ENCODE assay signal across 10 mouse cellular contexts in genomic region chr4:140610841-140611609, GRCm38 (mm10). TPM values are rescaled to one million over a fixed set of nuclear protein-coding genes. Genes with fewer than 3 reads are reported as not detected.
DNase-seq lines count a peak whose midpoint lies in the region; ATAC-seq and TF ChIP-seq lines count a peak whose summit lies in the region.
"Had no signal": no experiment of that assay in that cellular context is flagged by ENCODE, and none has a peak within 500 bp of the region (broad histone marks: within the 10 kb centered on the region; RNA-seq: fewer than 3 reads in every experiment).

No protein-coding gene starts in this region.

- H3K36me3 ChIP-seq in heart, embryonic 12.5 days = peaks cover 56% of the 10 kb centered on the region
- peaks cover 11% of the 10 kb centered on the region; the same call in 1 of the 2 replicates for H3K36me3 ChIP-seq in embryonic facial prominence, embryonic 15.5 days
- peaks cover 59% of the 10 kb centered on the region for H3K36me3 ChIP-seq in limb, embryonic 14.5 days (ENCODE audit: control insufficient read depth, insufficient read depth, low read length)
- H3K36me3 ChIP-seq: G1E had no signal

- ATAC-seq in heart, embryonic 12.5 days (ENCODE audit: insufficient number of reproducible peaks, low FRiP score) = peak; percentile 19; the same call in 1 of the 2 replicates
- no peak for ATAC-seq in embryonic facial prominence, embryonic 15.5 days (ENCODE audit: insufficient number of reproducible peaks, low FRiP score, low TSS enrichment, low read depth)
- peak; percentile 62; the same call in 1 of the 2 replicates for ATAC-seq in limb, embryonic 14.5 days (ENCODE audit: low FRiP score, low read depth)

- no peaks in the 10 kb centered on the region for H3K27me3 ChIP-seq in heart, embryonic 12.5 days (replicated peaks)
- H3K27me3 ChIP-seq in embryonic facial prominence, embryonic 15.5 days = no peaks in the 10 kb centered on the region
- no peaks in the 10 kb centered on the region for H3K27me3 ChIP-seq in limb, embryonic 14.5 days (ENCODE audit: control insufficient read depth, insufficient read depth, low read length)

- DNase-seq in heart, adult 9 months (ENCODE audit: low spot score in 2 of 2) = no peak
- peak; percentile 48 for DNase-seq in ES-CJ7 (ENCODE audit: low read depth, low spot score)
- DNase-seq in limb, embryonic 14.5 days (ENCODE audit: low spot score) = peak; percentile 71
- no peak for DNase-seq in urinary bladder, adult 2 months (ENCODE audit: low spot score)
- no peak for DNase-seq in Muller cell, postnatal 12 days (ENCODE audit: inconsistent ontology term)
- DNase-seq in right cerebral cortex, postnatal 10 days (ENCODE audit: low spot score in 2 of 2) = no peak
- DNase-seq: gastrocnemius, postnatal 14 days had no signal

- H3K9me3 ChIP-seq in heart, embryonic 12.5 days (replicated peaks) = no peaks in the 10 kb centered on the region
- no peaks in the 10 kb centered on the region for H3K9me3 ChIP-seq in embryonic facial prominence, embryonic 15.5 days (replicated peaks)
- H3K9me3 ChIP-seq in limb, embryonic 14.5 days (ENCODE audit: control insufficient read depth, low read length) = no peaks in the 10 kb centered on the region
- H3K9me3 ChIP-seq: G1E had no signal

- peak overlapping the region; percentile 17; the same call in 1 of the 2 replicates for H3K9ac ChIP-seq in heart, embryonic 12.5 days
- no peak overlapping the region for H3K9ac ChIP-seq in embryonic facial prominence, embryonic 15.5 days
- no peak overlapping the region for H3K9ac ChIP-seq in limb, embryonic 14.5 days (ENCODE audit: low read depth, low read length, severe bottlenecking)

- H3K4me3 ChIP-seq in heart, embryonic 12.5 days = no peak overlapping the region
- no peak overlapping the region for H3K4me3 ChIP-seq in embryonic facial prominence, embryonic 15.5 days (replicated peaks)
- no peak overlapping the region for H3K4me3 ChIP-seq in limb, embryonic 14.5 days (replicated peaks; ENCODE audit: low read length)

- 15% methylated on average over 12 of the region's 12 CpGs for WGBS in heart, embryonic 12.5 days
- WGBS in embryonic facial prominence, embryonic 15.5 days = 19% methylated on average over 12 of the region's 12 CpGs
- 14% methylated on average over 12 of the region's 12 CpGs for WGBS in limb, embryonic 14.5 days

- H3K4me2 ChIP-seq in heart, embryonic 12.5 days = 0 out of 2 replicates have a peak overlapping the region, but pooled peaks have one; percentile 11
- no peak overlapping the region for H3K4me2 ChIP-seq in embryonic facial prominence, embryonic 15.5 days (replicated peaks)
- no peak overlapping the region for H3K4me2 ChIP-seq in limb, embryonic 14.5 days (replicated peaks; ENCODE audit: low read depth, low read length, severe bottlenecking)

- peak overlapping the region; percentile 35; the same call in 1 of the 2 replicates for H3K27ac ChIP-seq in heart, embryonic 12.5 days (ENCODE audit: poor library complexity, severe bottlenecking)
- peak overlapping the region; percentile 82 for H3K27ac ChIP-seq in embryonic facial prominence, embryonic 15.5 days (replicated peaks)
- peak overlapping the region; percentile 81 for H3K27ac ChIP-seq in limb, embryonic 14.5 days (replicated peaks; ENCODE audit: low read depth, low read length)

- TF ChIP-seq POLR2A in limb, embryonic 14.5 days (IDR thresholded peaks at IDR 0.05; ENCODE audit: borderline replicate concordance, extremely low read depth, insufficient read depth, insufficient read length) = no peak

- peaks cover 36% of the 10 kb centered on the region for H3K4me1 ChIP-seq in heart, embryonic 12.5 days (replicated peaks)
- H3K4me1 ChIP-seq in embryonic facial prominence, embryonic 15.5 days = peaks cover 29% of the 10 kb centered on the region
- H3K4me1 ChIP-seq in limb, embryonic 14.5 days (ENCODE audit: control insufficient read depth, insufficient read depth, low read length) = peaks cover 21% of the 10 kb centered on the region

RNA-seq across cellular contexts. Expression of gene Arhgef10l, which starts 54.8 kb away (rescaled TPM):
- 20.1 and 21.0 TPM in 2 replicates for polyA plus RNA-seq in heart, embryonic 12.5 days (2016; fragmentation: Nextera tagmentation; extraction: Ambion mirVana)
- 17.0 and 18.6 TPM in 2 replicates for polyA plus RNA-seq in embryonic facial prominence, embryonic 15.5 days (2015; fragmentation: Nextera tagmentation; extraction: Ambion mirVana)
- polyA plus RNA-seq in limb, embryonic 14.5 days (2012; rRNA removed) = 19.5 and 25.4 TPM in 2 replicates
- 13.7 and 15.2 TPM in 2 replicates for polyA plus RNA-seq in limb, embryonic 14.5 days (2014; fragmentation: Nextera tagmentation; extraction: Ambion mirVana)
- 30.0 and 30.8 TPM in 2 replicates for polyA plus RNA-seq in urinary bladder, adult 2 months (2012; rRNA removed)

Comparison
In these comparisons a context has a peak if more than half of its experiments do, and no peak if none do; other contexts are left out.
1. DNase-seq: peak in ES-CJ7 (single experiment) and limb, embryonic 14.5 days (single experiment); none in heart, adult 9 months (0 of 2), urinary bladder, adult 2 months (single experiment), Muller cell, postnatal 12 days (single experiment) and right cerebral cortex, postnatal 10 days (0 of 2).
2. Peak in every context shown above with its lines, with median percentiles within 50 percentile points of each other: H3K27ac ChIP-seq.